ENCODE assay signal across 17 mouse cellular contexts in the genomic region with DNA sequence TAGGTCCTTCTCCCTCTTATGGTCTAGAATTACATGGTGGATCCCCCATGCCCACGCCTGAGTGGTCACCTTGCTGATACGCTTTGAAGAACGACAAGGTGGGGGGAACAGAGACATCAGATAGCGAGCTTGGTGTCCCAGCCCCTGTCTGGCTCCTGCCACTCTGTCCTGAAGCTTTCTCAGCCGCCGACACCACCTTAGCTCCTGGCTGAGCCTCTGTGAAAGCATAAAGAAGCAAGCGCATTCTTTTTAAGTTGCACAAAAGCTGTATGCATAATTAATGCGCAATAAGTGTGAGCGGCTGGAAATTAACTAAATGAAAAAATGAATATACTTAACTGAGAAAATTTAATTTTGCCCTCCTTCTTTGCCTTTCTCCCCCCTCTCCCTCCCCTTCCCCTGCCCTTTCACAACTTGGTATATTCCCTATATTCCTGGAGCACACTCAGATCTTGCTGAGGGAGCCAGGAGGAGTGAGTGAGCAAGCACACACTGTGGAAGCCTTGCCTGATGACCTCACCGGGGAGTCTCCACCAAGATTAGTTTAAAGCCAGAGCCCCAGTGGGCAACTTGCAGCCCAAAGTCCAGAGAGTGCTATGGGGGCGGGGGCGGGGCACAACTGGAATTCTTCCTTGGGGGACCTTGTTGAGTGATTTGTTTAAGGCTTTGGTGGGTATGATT.
DNase-seq lines count a peak whose midpoint lies in the region; ATAC-seq lines count a peak whose summit lies in the region.
"Had no signal": no experiment of that assay in that cellular context is flagged by ENCODE, and none has a peak within 500 bp of the region (broad histone marks: within the 10 kb centered on the region; RNA-seq: fewer than 3 reads in every experiment).

No protein-coding gene starts in this region.

- 31% methylated on average over 12 of the region's 12 CpGs for WGBS in heart, embryonic 11.5 days (ENCODE audit: insufficient replicate concordance)
- WGBS in forebrain, embryonic 10.5 days: 26% methylated on average over 12 of the region's 12 CpGs
- 17% methylated on average over 12 of the region's 12 CpGs for WGBS in hindbrain, embryonic 14.5 days
- WGBS in midbrain, embryonic 12.5 days: 20% methylated on average over 12 of the region's 12 CpGs

- intact Hi-C loops in heart, postnatal 14 days (cut with DNase I): no loop called here

- no peaks in the 10 kb centered on the region for H3K36me3 ChIP-seq in heart, embryonic 11.5 days (ENCODE audit: control insufficient read depth, insufficient read depth, low read length)
- no peaks in the 10 kb centered on the region for H3K36me3 ChIP-seq in forebrain, embryonic 10.5 days (replicated peaks)
- H3K36me3 ChIP-seq in hindbrain, embryonic 14.5 days (replicated peaks; ENCODE audit: control insufficient read depth, insufficient read depth): no peaks in the 10 kb centered on the region
- no peaks in the 10 kb centered on the region for H3K36me3 ChIP-seq in midbrain, embryonic 12.5 days
- H3K36me3 ChIP-seq: heart, embryonic 15.5 days; intestine, embryonic 15.5 days; neural tube, embryonic 12.5 days had no signal

- H3K9me3 ChIP-seq in heart, embryonic 11.5 days (replicated peaks; ENCODE audit: control insufficient read depth, low read length): no peaks in the 10 kb centered on the region
- H3K9me3 ChIP-seq in forebrain, embryonic 10.5 days: no peaks in the 10 kb centered on the region
- no peaks in the 10 kb centered on the region for H3K9me3 ChIP-seq in hindbrain, embryonic 14.5 days (ENCODE audit: control insufficient read depth, low read length)
- no peaks in the 10 kb centered on the region for H3K9me3 ChIP-seq in midbrain, embryonic 12.5 days
- H3K9me3 ChIP-seq: heart, embryonic 15.5 days; intestine, embryonic 15.5 days; neural tube, embryonic 12.5 days had no signal

- no peak overlapping the region for H3K9ac ChIP-seq in heart, embryonic 11.5 days (ENCODE audit: low read depth, low read length)
- H3K9ac ChIP-seq in hindbrain, embryonic 14.5 days: no peak overlapping the region
- no peak overlapping the region; the same call in 1 of the 2 replicates for H3K9ac ChIP-seq in midbrain, embryonic 12.5 days (replicated peaks)
- H3K9ac ChIP-seq: heart, embryonic 15.5 days; intestine, embryonic 15.5 days; lung, embryonic 14.5 days; neural tube, embryonic 12.5 days had no signal

- peak overlapping the region; percentile 25; the same call in 1 of the 2 replicates for H3K4me2 ChIP-seq in heart, embryonic 11.5 days
- 0 out of 2 replicates have a peak overlapping the region, but pooled peaks have one; percentile 2 for H3K4me2 ChIP-seq in hindbrain, embryonic 14.5 days (replicated peaks)
- H3K4me2 ChIP-seq in midbrain, embryonic 12.5 days (replicated peaks): peak overlapping the region; percentile 38
- H3K4me2 ChIP-seq: heart, embryonic 15.5 days; intestine, embryonic 15.5 days; lung, embryonic 14.5 days; neural tube, embryonic 12.5 days had no signal

- H3K4me3 ChIP-seq in heart, embryonic 11.5 days (ENCODE audit: low read depth, low read length): no peak overlapping the region
- peak overlapping the region; percentile 33; the same call in 1 of the 2 replicates for H3K4me3 ChIP-seq in forebrain, embryonic 10.5 days
- no peak overlapping the region for H3K4me3 ChIP-seq in hindbrain, embryonic 14.5 days (replicated peaks; ENCODE audit: low read length)
- H3K4me3 ChIP-seq in midbrain, embryonic 12.5 days: no peak overlapping the region; the same call in 1 of the 2 replicates
- H3K4me3 ChIP-seq: erythroblast, embryonic 14.5 days; heart, embryonic 15.5 days; intestine, embryonic 15.5 days; neural tube, embryonic 12.5 days had no signal

- H3K27ac ChIP-seq in heart, embryonic 11.5 days (ENCODE audit: low read depth, low read length): no peak overlapping the region
- H3K27ac ChIP-seq in forebrain, embryonic 10.5 days: peak overlapping the region; percentile 72
- no peak overlapping the region for H3K27ac ChIP-seq in hindbrain, embryonic 14.5 days
- peak overlapping the region; percentile 54 for H3K27ac ChIP-seq in midbrain, embryonic 12.5 days (replicated peaks)
- H3K27ac ChIP-seq: heart, embryonic 15.5 days; intestine, embryonic 15.5 days; neural tube, embryonic 12.5 days had no signal

- ATAC-seq in heart, embryonic 11.5 days (replicated peaks; ENCODE audit: insufficient number of reproducible peaks, low FRiP score, low TSS enrichment): no peak
- no peak for ATAC-seq in hindbrain, embryonic 14.5 days (ENCODE audit: low FRiP score)
- ATAC-seq in midbrain, embryonic 12.5 days (ENCODE audit: low FRiP score, low read depth): peak; percentile 64
- no peak for ATAC-seq in monocyte, adult 5-6 weeks (replicated peaks; ENCODE audit: insufficient number of reproducible peaks, low FRiP score, low TSS enrichment, poor library complexity, severe bottlenecking)
- ATAC-seq: intestine, embryonic 15.5 days had no signal

- no peak for DNase-seq in heart, postnatal 14 days
- no peak for DNase-seq in forebrain, embryonic 10.5 days (ENCODE audit: extremely low spot score, low spot score)
- DNase-seq in hindbrain, embryonic 14.5 days (ENCODE audit: low spot score): no peak
- DNase-seq in left cerebral cortex, adult 8-10 months (ENCODE audit: low spot score in 2 of 2): no peak
- DNase-seq in layer of hippocampus, adult 9-11 months: no peak
- DNase-seq: cerebellum, adult 11 months; gastrocnemius, postnatal 25 days; left cerebral cortex, postnatal 4 days; lung, embryonic 14.5 days; retina, postnatal 1 day had no signal

- peaks cover 23% of the 10 kb centered on the region for H3K27me3 ChIP-seq in heart, embryonic 11.5 days (ENCODE audit: control insufficient read depth, insufficient read depth, low read length)
- H3K27me3 ChIP-seq in forebrain, embryonic 10.5 days (ENCODE audit: poor library complexity, severe bottlenecking): peaks cover 100% of the 10 kb centered on the region
- H3K27me3 ChIP-seq in hindbrain, embryonic 14.5 days (ENCODE audit: control insufficient read depth, insufficient read depth, low read length): peaks cover 8% of the 10 kb centered on the region; the same call in 1 of the 2 replicates
- H3K27me3 ChIP-seq in midbrain, embryonic 12.5 days: peaks cover 42% of the 10 kb centered on the region

- H3K4me1 ChIP-seq in heart, embryonic 11.5 days (ENCODE audit: control insufficient read depth, insufficient read depth, low read length): peaks cover 16% of the 10 kb centered on the region
- H3K4me1 ChIP-seq in forebrain, embryonic 10.5 days: peaks cover 74% of the 10 kb centered on the region
- H3K4me1 ChIP-seq in hindbrain, embryonic 14.5 days (replicated peaks; ENCODE audit: control insufficient read depth, insufficient read depth, low read length): peaks cover 49% of the 10 kb centered on the region
- peaks cover 57% of the 10 kb centered on the region for H3K4me1 ChIP-seq in midbrain, embryonic 12.5 days

Comparison
In these comparisons a context has a peak if more than half of its experiments do, and no peak if none do; other contexts are left out.
1. H3K27ac ChIP-seq: peak in forebrain, embryonic 10.5 days (single experiment) and midbrain, embryonic 12.5 days (single experiment); none in heart, embryonic 11.5 days (single experiment) and hindbrain, embryonic 14.5 days (single experiment).
2. Peak in every context shown above with its lines, with median percentiles within 50 percentile points of each other: H3K4me2 ChIP-seq.